Mouse (Mus musculus) ES-E14 (cell line): ENCODE measurements around the gene Gm36245. TPM values are rescaled to one million over a fixed set of nuclear protein-coding genes. Genes with fewer than 3 reads are reported as not detected.
"Not testable (repeated sequence)": the region's sequence is repeated elsewhere in the genome, so short reads cannot be mapped to it uniquely, and the experiment has no call there.

ENCODE experiments used
- DNase-seq: peaks from one replicate; pipeline ENCODE4 v3.0.0-alpha.2; 2013; ENCODE audit warnings: low read depth, low spot score
- H3K27ac ChIP-seq: 2 replicates; pipeline ENCODE4 v1.5.1; 2012; ENCODE audit warnings: low read depth, mild to moderate bottlenecking, low read length, moderate library complexity, mixed read lengths; ENCODE audit not compliant: poor library complexity, insufficient read depth, severe bottlenecking
- H3K36me3 ChIP-seq: 2 replicates; pipeline ENCODE4 v1.6.1; 2012; ENCODE audit warnings: mild to moderate bottlenecking, low read length, moderate library complexity, mixed read lengths; ENCODE audit not compliant: control insufficient read depth, poor library complexity, insufficient read depth, severe bottlenecking
- H3K4me1 ChIP-seq, 2 experiments: fragments of 150-350 bp in 1 of 2; sonication (generic) in 1 of 2; 2 replicates each; pipeline ENCODE4 v1.6.1; 2012; ENCODE audit warnings: low read length in 2 of 2, mild to moderate bottlenecking in 1 of 2, mixed read lengths in 1 of 2; ENCODE audit not compliant: control insufficient read depth in 2 of 2, insufficient read depth in 2 of 2, poor library complexity in 1 of 2
- H3K4me3 ChIP-seq, 2 experiments: fragments of 150-350 bp in 1 of 2; sonication (generic) in 1 of 2; 2 replicates each; pipeline ENCODE4 v1.5.1; 2012; ENCODE audit warnings: low read length in 2 of 2, low read depth in 1 of 2, mild to moderate bottlenecking in 1 of 2, mixed read lengths in 1 of 2; ENCODE audit not compliant: insufficient read depth in 1 of 2, poor library complexity in 1 of 2, severe bottlenecking in 1 of 2
- H3K9ac ChIP-seq: 2 replicates; pipeline ENCODE4 v1.6.1; 2012; ENCODE audit warnings: low read depth, mild to moderate bottlenecking, low read length, mixed read lengths; ENCODE audit not compliant: poor library complexity, insufficient read depth, severe bottlenecking
- H3K9me3 ChIP-seq: fragments of 150-350 bp; sonication (generic); 2 replicates; pipeline ENCODE4 v1.6.1; 2012; ENCODE audit warnings: low read depth, mild to moderate bottlenecking, low read length; ENCODE audit not compliant: control insufficient read depth, insufficient read depth
- in situ Hi-C, 2 experiments: fragments of 600-800 bp; cut with MboI; formaldehyde crosslinking; loops; one replicate each; pipeline ENCODE4 v1.15.1; 2025; ENCODE audit warnings: low sequenced_read_pairs in 2 of 2, inconsistent platforms in 1 of 2; ENCODE audit not compliant: unreplicated experiment in 2 of 2
- total RNA-seq: library from RNA; depleted of rRNA; stranded (reverse); fragments of 300-350 nt; gene quantifications from 2 replicates; pipeline ENCODE4 v1.2.3, GENCODE M21; 2012; rRNA removed

Gm36245 gene
- total RNA-seq, 1 experiment: not detected

- H3K9ac ChIP-seq, in situ Hi-C loops, H3K27ac ChIP-seq, H3K9me3 ChIP-seq, H3K36me3 ChIP-seq, DNase-seq, H3K4me3 ChIP-seq, H3K4me1 ChIP-seq: not testable (repeated sequence)
Observed at GRCm38 (mm10) chr15:77643176-77643575, 44.1 kb downstream of the Gm36245 start, which contains the start of gene Apol11b. Gene Apol11b, minus strand, starts transcription at chr15:77643286.

GRCm38 (mm10) chr15:77651143-77651542 is 52.1 kb downstream of the Gm36245 start:
- H3K9me3 ChIP-seq, H3K9ac ChIP-seq, H3K36me3 ChIP-seq, DNase-seq, H3K4me3 ChIP-seq, H3K4me1 ChIP-seq, H3K27ac ChIP-seq, in situ Hi-C loops: not testable (repeated sequence)

Other genes starting within 250 kb of the Gm36245 start
- gene Apol7a, start 200.1 kb upstream of the Gm36245 start, total RNA-seq: 0.11 and 0.27 TPM in 2 replicates
- gene Apol9a, start 188.1 kb upstream of the Gm36245 start, total RNA-seq: not detected in 2 replicates
- 3.0 and 3.8 TPM in 2 replicates for gene Apol7b, start 151.8 kb upstream of the Gm36245 start, total RNA-seq
- not detected in 2 replicates for gene Apol10a, start 122.2 kb upstream of the Gm36245 start, total RNA-seq
- not detected in 2 replicates for gene Apol11a, start 91.0 kb upstream of the Gm36245 start, total RNA-seq
- not detected in 2 replicates for gene Apol7c, start 65.9 kb upstream of the Gm36245 start, total RNA-seq
- not detected in 2 replicates for gene 1700025B11Rik, start 37.4 kb upstream of the Gm36245 start, total RNA-seq
- 0.21 TPM in 1 of 2 replicates, not detected in the other for gene Apol10b, start 3.1 kb upstream of the Gm36245 start, total RNA-seq
- not detected in 2 replicates for gene Apol11b, start 44.0 kb downstream of the Gm36245 start, total RNA-seq
- gene Apol7e, start 99.6 kb downstream of the Gm36245 start, total RNA-seq: 0.13 TPM in 1 of 2 replicates, not detected in the other
- gene Apol9b, start 129.8 kb downstream of the Gm36245 start, total RNA-seq: not detected in 2 replicates
- 1.8 and 3.1 TPM in 2 replicates for gene Apol8, start 157.7 kb downstream of the Gm36245 start, total RNA-seq
- gene Myh9, start 242.9 kb downstream of the Gm36245 start, total RNA-seq: 146 and 152 TPM in 2 replicates